Mouse (Mus musculus): ENCODE measurements around the gene Psat1. TPM values are rescaled to one million over a fixed set of nuclear protein-coding genes. Genes with fewer than 3 reads are reported as not detected.

The Psat1 gene
- 54.3 TPM for polyA plus RNA-seq (2017; shearing (Covaris generic))

GRCm38 (mm10) chr19:15947237-15947636 is at the start of gene Psat1:
Gene Psat1, minus strand, starts transcription at chr19:15947337.

DNA sequence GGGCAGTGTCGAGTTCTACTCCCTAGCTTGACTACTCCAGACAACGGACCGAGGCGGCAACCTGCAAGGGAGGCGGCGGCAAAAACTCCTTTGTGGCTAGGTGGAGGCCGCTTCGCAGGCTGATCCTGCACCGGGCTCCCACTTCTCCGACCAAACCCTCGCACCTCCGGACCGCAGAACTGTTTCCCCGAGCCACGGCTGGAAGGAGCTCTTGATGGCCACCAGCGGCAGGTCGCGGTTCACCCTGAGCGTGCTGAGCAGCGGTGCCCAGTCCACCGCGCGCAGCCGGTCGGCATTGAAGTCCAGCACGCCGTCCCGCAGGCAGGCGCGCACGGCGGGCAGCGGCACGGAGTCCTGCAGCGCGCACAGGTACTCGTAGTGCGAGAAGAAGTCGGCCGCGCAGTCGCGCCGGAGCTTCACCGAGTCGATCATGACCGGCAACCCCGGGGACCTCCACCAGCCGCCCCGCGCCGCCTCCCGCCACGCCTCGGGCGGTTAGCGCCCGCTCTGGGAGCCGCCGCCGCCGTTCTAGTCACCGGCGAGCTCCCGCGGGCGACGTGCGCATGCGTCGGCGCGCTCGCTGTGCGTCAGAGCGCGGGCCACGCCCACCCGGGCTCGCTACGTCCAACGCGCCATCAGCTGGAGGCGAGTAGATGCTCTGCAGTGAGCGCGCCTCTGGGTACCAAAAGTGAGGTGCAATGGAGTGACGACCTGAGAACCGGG is 37.5 kb upstream of the Psat1 start, which contains the start of gene Cep78:
Gene Cep78, minus strand, starts transcription at position 541 of the 723 bp plus-strand sequence.

Other genes with a start within 250 kb of the Psat1 start
- 2.8 TPM for gene Cep78, start 37.7 kb upstream of the Psat1 start, polyA plus RNA-seq (2017; shearing (Covaris generic))
- gene Gnaq, start 185.5 kb upstream of the Psat1 start, polyA plus RNA-seq (2017; shearing (Covaris generic)), result 7.1 TPM